Mouse (Mus musculus): ENCODE results near the gene Ces1f.
"Not testable (repeated sequence)": the region's sequence is repeated elsewhere in the genome, so short reads cannot be mapped to it uniquely, and the experiment has no call there.

Gene Ces1f

GRCm38 (mm10) chr8:93279556-93279955, at the start of gene Ces1f:
Ces1f (minus strand) TSS chr8:93279747.
- ATAC-seq (ENCODE audit: low TSS enrichment): no peak

- ATAC-seq (ENCODE audit: low TSS enrichment): no peak
Observed at GRCm38 (mm10) chr8:93325123-93325522, 45.6 kb upstream of the Ces1f start.

- ATAC-seq (ENCODE audit: low TSS enrichment): no peak
Observed at GRCm38 (mm10) chr8:93317031-93317430, 37.5 kb upstream of the Ces1f start.

- peak; percentile 84 for ATAC-seq (ENCODE audit: low TSS enrichment)
Observed at GRCm38 (mm10) chr8:93315557-93315956, 36.0 kb upstream of the Ces1f start.

- no peak for ATAC-seq (ENCODE audit: low TSS enrichment)
Observed at GRCm38 (mm10) chr8:93283896-93284295, 4.3 kb upstream of the Ces1f start.

- peak; percentile 54; the same call in 1 of the 2 replicates for ATAC-seq (ENCODE audit: low TSS enrichment)
Observed at GRCm38 (mm10) chr8:93282349-93282748, 2.8 kb upstream of the Ces1f start.

- ATAC-seq (ENCODE audit: low TSS enrichment): peak; percentile 78
Observed at GRCm38 (mm10) chr8:93278176-93278805, 1.3 kb downstream of the Ces1f start.

- ATAC-seq (ENCODE audit: low TSS enrichment): no peak
Observed at GRCm38 (mm10) chr8:93274609-93275008, 4.9 kb downstream of the Ces1f start.

- ATAC-seq (ENCODE audit: low TSS enrichment): peak; percentile 98
Observed at GRCm38 (mm10) chr8:93273321-93273720, 6.2 kb downstream of the Ces1f start.

- ATAC-seq (ENCODE audit: low TSS enrichment): no peak
Observed at GRCm38 (mm10) chr8:93272686-93273085, 6.9 kb downstream of the Ces1f start.

- ATAC-seq (ENCODE audit: low TSS enrichment): no peak
Observed at GRCm38 (mm10) chr8:93261436-93261835, 18.1 kb downstream of the Ces1f start.

GRCm38 (mm10) chr8:93252400-93252925, 27.1 kb downstream of the Ces1f start:
- ATAC-seq (ENCODE audit: low TSS enrichment): no peak

- ATAC-seq (ENCODE audit: low TSS enrichment): no peak
Observed at GRCm38 (mm10) chr8:93246057-93246456, 33.5 kb downstream of the Ces1f start.

GRCm38 (mm10) chr8:93239884-93240283, 39.7 kb downstream of the Ces1f start:
- ATAC-seq (ENCODE audit: low TSS enrichment): peak; percentile 91

- ATAC-seq (ENCODE audit: low TSS enrichment): no peak
Observed at GRCm38 (mm10) chr8:93235681-93236080, 43.9 kb downstream of the Ces1f start.

- ATAC-seq (ENCODE audit: low TSS enrichment): no peak
Observed at GRCm38 (mm10) chr8:93234706-93235105, 44.8 kb downstream of the Ces1f start.

GRCm38 (mm10) chr8:93234068-93234467, 45.5 kb downstream of the Ces1f start:
- ATAC-seq (ENCODE audit: low TSS enrichment): no peak

GRCm38 (mm10) chr8:93229446-93229845, 50.1 kb downstream of the Ces1f start, which contains the start of gene Ces1e:
Ces1e (minus strand) TSS chr8:93229619.
- no peak for ATAC-seq (ENCODE audit: low TSS enrichment)

GRCm38 (mm10) chr8:93228673-93229370, 50.7 kb downstream of the Ces1f start:
- ATAC-seq (ENCODE audit: low TSS enrichment): no peak

- ATAC-seq (ENCODE audit: low TSS enrichment): not testable (repeated sequence)
Observed at GRCm38 (mm10) chr8:93226471-93226870, 53.1 kb downstream of the Ces1f start.

- ATAC-seq (ENCODE audit: low TSS enrichment): no peak
Observed at GRCm38 (mm10) chr8:93221896-93222295, 57.7 kb downstream of the Ces1f start.

- no peak for ATAC-seq (ENCODE audit: low TSS enrichment)
Observed at GRCm38 (mm10) chr8:93217867-93218266, 61.7 kb downstream of the Ces1f start.

- no peak for ATAC-seq (ENCODE audit: low TSS enrichment)
Observed at GRCm38 (mm10) chr8:93217375-93217774, 62.2 kb downstream of the Ces1f start.
